Mouse (Mus musculus): ENCODE results near the gene Acvrl1. TPM values are rescaled to one million over a fixed set of nuclear protein-coding genes. Genes with fewer than 3 reads are reported as not detected.
A peak's percentile ranks its signal among the peaks of the same experiment; 100 is the strongest.

Acvrl1 gene
- polyA plus RNA-seq, 1 experiment from 2014 or later = 11.3 TPM

- no peak overlapping the region for H3K9ac ChIP-seq
- peaks cover 54% of the 10 kb centered on the region for H3K4me1 ChIP-seq
- peak; percentile 88 for ATAC-seq (ENCODE audit: insufficient number of reproducible peaks, insufficient read depth, low FRiP score, low TSS enrichment)
Observed at GRCm38 (mm10) chr15:101145424-101146099, 17.2 kb downstream of the Acvrl1 start.

GRCm38 (mm10) chr15:101146100-101146965 lies 18.0 kb downstream of the Acvrl1 start:
- no peak for ATAC-seq (ENCODE audit: insufficient number of reproducible peaks, insufficient read depth, low FRiP score, low TSS enrichment)
- H3K4me2 ChIP-seq (replicated peaks) = peak overlapping the region; percentile 43
- no peaks in the 10 kb centered on the region for H3K9me3 ChIP-seq
- H3K4me3 ChIP-seq = no peak overlapping the region
- H3K9ac ChIP-seq = no peak overlapping the region
- WGBS = 61% methylated on average over 15 of the region's 15 CpGs
- H3K27me3 ChIP-seq = no peaks in the 10 kb centered on the region
- H3K27ac ChIP-seq = peak overlapping the region; percentile 52
- H3K4me1 ChIP-seq = peaks cover 48% of the 10 kb centered on the region
- no peaks in the 10 kb centered on the region for H3K36me3 ChIP-seq

More at GRCm38 (mm10) chr15:101145424-101146099, 17.2 kb downstream of the Acvrl1 start:
- 9% methylated on average over 19 of the region's 19 CpGs for WGBS
- Histone ChIP-seq H3K4me3 (peak overlapping the region; percentile 5; the same call in 1 of the 2 replicates), H3K36me3 (no peaks in the 10 kb centered on the region), H3K9me3 (no peaks in the 10 kb centered on the region), H3K27me3 (no peaks in the 10 kb centered on the region), H3K27ac (peak overlapping the region; percentile 52), H3K4me2 (replicated peaks) (peak overlapping the region; percentile 43)

GRCm38 (mm10) chr15:101147115-101147909 lies 19.0 kb downstream of the Acvrl1 start:
- Histone ChIP-seq H3K27ac (no peak overlapping the region), H3K4me1 (peaks cover 46% of the 10 kb centered on the region)
- no peak for ATAC-seq (ENCODE audit: insufficient number of reproducible peaks, insufficient read depth, low FRiP score, low TSS enrichment)

GRCm38 (mm10) chr15:101147910-101148273 lies 19.6 kb downstream of the Acvrl1 start:
- Histone ChIP-seq H3K4me1 (peaks cover 42% of the 10 kb centered on the region), H3K9ac (no peak overlapping the region), H3K27me3 (no peaks in the 10 kb centered on the region), H3K9me3 (no peaks in the 10 kb centered on the region), H3K4me2 (replicated peaks) (no peak overlapping the region), H3K36me3 (no peaks in the 10 kb centered on the region), H3K27ac (no peak overlapping the region), H3K4me3 (no peak overlapping the region)
- 41% methylated on average over 6 of the region's 6 CpGs for WGBS
- no peak for ATAC-seq (ENCODE audit: insufficient number of reproducible peaks, insufficient read depth, low FRiP score, low TSS enrichment)

More at GRCm38 (mm10) chr15:101147115-101147909, 19.0 kb downstream of the Acvrl1 start:
- no peaks in the 10 kb centered on the region for H3K9me3 ChIP-seq
- H3K4me2 ChIP-seq (replicated peaks) = no peak overlapping the region
- 75% methylated on average over 16 of the region's 16 CpGs for WGBS
- no peaks in the 10 kb centered on the region for H3K36me3 ChIP-seq
- no peaks in the 10 kb centered on the region for H3K27me3 ChIP-seq
- H3K9ac ChIP-seq = no peak overlapping the region
- H3K4me3 ChIP-seq = no peak overlapping the region

GRCm38 (mm10) chr15:101148604-101149003 lies 20.3 kb downstream of the Acvrl1 start:
- no peak overlapping the region for H3K27ac ChIP-seq
- WGBS = 66% methylated on average over 6 of the region's 6 CpGs
- peaks cover 35% of the 10 kb centered on the region for H3K4me1 ChIP-seq
- no peak for ATAC-seq (ENCODE audit: insufficient number of reproducible peaks, insufficient read depth, low FRiP score, low TSS enrichment)
- H3K4me2 ChIP-seq (replicated peaks) = no peak overlapping the region
- H3K4me3 ChIP-seq = no peak overlapping the region
- H3K36me3 ChIP-seq = no peaks in the 10 kb centered on the region
- H3K9me3 ChIP-seq = no peaks in the 10 kb centered on the region
- H3K27me3 ChIP-seq = no peaks in the 10 kb centered on the region
- no peak overlapping the region for H3K9ac ChIP-seq

GRCm38 (mm10) chr15:101151409-101152261 lies 23.3 kb downstream of the Acvrl1 start:
- H3K4me2 ChIP-seq (replicated peaks) = no peak overlapping the region
- H3K4me3 ChIP-seq = no peak overlapping the region
- no peaks in the 10 kb centered on the region for H3K9me3 ChIP-seq
- H3K27ac ChIP-seq = no peak overlapping the region
- 76% methylated on average over 9 of the region's 9 CpGs for whole genome bisulfite sequencing
- ATAC-seq (ENCODE audit: insufficient number of reproducible peaks, insufficient read depth, low FRiP score, low TSS enrichment) = no peak
- no peaks in the 10 kb centered on the region for H3K36me3 ChIP-seq
- H3K4me1 ChIP-seq = peaks cover 8% of the 10 kb centered on the region; the same call in 1 of the 2 replicates
- H3K27me3 ChIP-seq = no peaks in the 10 kb centered on the region
- no peak overlapping the region for H3K9ac ChIP-seq

GRCm38 (mm10) chr15:101154700-101155616 lies 26.6 kb downstream of the Acvrl1 start:
- Histone ChIP-seq H3K9me3 (no peaks in the 10 kb centered on the region), H3K4me1 (peaks cover 6% of the 10 kb centered on the region; the same call in 1 of the 2 replicates), H3K36me3 (no peaks in the 10 kb centered on the region), H3K4me3 (no peak overlapping the region), H3K27me3 (no peaks in the 10 kb centered on the region), H3K9ac (no peak overlapping the region), H3K4me2 (replicated peaks) (no peak overlapping the region), H3K27ac (no peak overlapping the region)
- WGBS = 80% methylated on average over 7 of the region's 7 CpGs
- ATAC-seq (ENCODE audit: insufficient number of reproducible peaks, insufficient read depth, low FRiP score, low TSS enrichment) = 0 out of 2 replicates have a peak, but pooled peaks have one; percentile 24

- Histone ChIP-seq H3K36me3 (no peaks in the 10 kb centered on the region), H3K27ac (no peak overlapping the region; the same call in 1 of the 2 replicates), H3K4me1 (peaks cover 42% of the 10 kb centered on the region), H3K4me3 (no peak overlapping the region), H3K4me2 (replicated peaks) (peak overlapping the region; percentile 37), H3K9ac (no peak overlapping the region), H3K27me3 (no peaks in the 10 kb centered on the region; the same call in 1 of the 2 replicates), H3K9me3 (no peaks in the 10 kb centered on the region)
- WGBS = 18% methylated on average over 1 of the region's 1 CpGs
- ATAC-seq (ENCODE audit: insufficient number of reproducible peaks, insufficient read depth, low FRiP score, low TSS enrichment) = no peak
Observed at GRCm38 (mm10) chr15:101160128-101160527, 31.8 kb downstream of the Acvrl1 start.

GRCm38 (mm10) chr15:101160591-101160990 lies 32.3 kb downstream of the Acvrl1 start:
- 0 out of 2 replicates have a peak, but pooled peaks have one; percentile 64 for ATAC-seq (ENCODE audit: insufficient number of reproducible peaks, insufficient read depth, low FRiP score, low TSS enrichment)
- H3K27me3 ChIP-seq = no peaks in the 10 kb centered on the region; the same call in 1 of the 2 replicates
- no peaks in the 10 kb centered on the region for H3K9me3 ChIP-seq
- WGBS = 20% methylated on average over 7 of the region's 7 CpGs
- H3K27ac ChIP-seq = peak overlapping the region; percentile 1; the same call in 1 of the 2 replicates
- peak overlapping the region; percentile 37 for H3K4me2 ChIP-seq (replicated peaks)
- H3K4me3 ChIP-seq = no peak overlapping the region
- no peak overlapping the region for H3K9ac ChIP-seq
- no peaks in the 10 kb centered on the region for H3K36me3 ChIP-seq
- peaks cover 42% of the 10 kb centered on the region for H3K4me1 ChIP-seq

- Histone ChIP-seq H3K9ac (no peak overlapping the region), H3K9me3 (no peaks in the 10 kb centered on the region), H3K4me2 (replicated peaks) (no peak overlapping the region), H3K4me1 (peaks cover 42% of the 10 kb centered on the region), H3K4me3 (no peak overlapping the region), H3K27me3 (no peaks in the 10 kb centered on the region; the same call in 1 of the 2 replicates), H3K27ac (no peak overlapping the region), H3K36me3 (no peaks in the 10 kb centered on the region)
- 81% methylated on average over 7 of the region's 7 CpGs for WGBS
- ATAC-seq (ENCODE audit: insufficient number of reproducible peaks, insufficient read depth, low FRiP score, low TSS enrichment) = no peak
Observed at GRCm38 (mm10) chr15:101161534-101161933, 33.2 kb downstream of the Acvrl1 start.

Data from embryonic facial prominence, embryonic 12.5 days (tissue).